Mouse (Mus musculus): Measurements from ENCODE around the gene Snrpa1. TPM values are rescaled to one million over a fixed set of nuclear protein-coding genes. Genes with fewer than 3 reads are reported as not detected.
"Not testable (repeated sequence)": the region's sequence is repeated elsewhere in the genome, so short reads cannot be mapped to it uniquely, and the experiment has no call there.

The Snrpa1 gene
- polyA plus RNA-seq, 1 experiment from 2014 or later, result 252 TPM

DNA sequence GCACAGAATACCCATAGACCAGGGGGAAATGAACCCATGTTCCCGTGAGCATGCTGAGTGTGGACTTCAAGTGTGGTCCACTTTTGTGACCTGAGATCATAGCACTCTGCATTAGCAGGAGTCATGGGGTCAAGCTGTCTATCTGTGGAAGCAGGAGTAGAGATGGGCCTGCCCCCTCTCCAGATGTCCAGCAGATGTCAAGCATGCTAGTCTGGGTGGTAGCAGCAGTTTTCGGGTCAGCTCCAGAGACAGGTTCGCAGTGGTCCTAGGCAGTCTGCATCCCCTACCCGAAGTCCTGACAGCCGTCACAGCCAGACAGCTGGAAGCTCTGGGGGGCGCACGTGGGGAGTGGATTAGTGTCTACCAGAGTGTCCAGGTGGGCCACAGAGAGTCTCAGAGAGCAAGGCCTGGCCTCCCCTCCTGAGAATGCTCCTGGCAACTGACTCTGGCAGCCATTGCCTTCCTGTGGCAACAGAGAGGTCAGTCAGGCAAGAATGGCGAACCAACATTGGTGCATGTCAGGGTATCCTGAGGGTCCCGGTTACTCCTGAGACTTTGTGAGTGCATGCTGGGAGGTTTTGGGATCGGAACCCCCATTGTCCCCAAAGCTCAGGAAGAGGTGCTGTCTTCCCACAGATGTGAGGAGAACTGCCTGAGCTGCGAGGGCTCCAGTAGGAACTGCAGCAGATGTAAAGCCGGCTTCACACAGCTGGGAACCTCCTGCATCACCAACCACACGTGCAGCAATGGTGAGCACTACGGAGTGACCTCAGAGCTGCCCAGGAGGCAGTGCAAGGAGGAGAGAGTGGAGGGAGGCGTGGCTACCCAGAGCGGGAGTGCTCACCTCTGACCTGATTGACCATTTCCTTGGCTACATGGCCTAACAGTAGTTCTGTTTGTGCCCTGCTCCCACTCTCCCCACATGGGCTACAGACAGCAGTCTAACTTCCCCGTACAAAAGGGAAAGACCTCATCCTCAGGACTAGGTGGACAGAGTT is 11.6 kb upstream of the Snrpa1 start:
- Histone ChIP-seq H3K36me3 (no peaks in the 10 kb centered on the region), H3K27me3 (peaks cover 6% of the 10 kb centered on the region; the same call in 1 of the 2 replicates), H3K4me1 (replicated peaks) (peaks cover 55% of the 10 kb centered on the region), H3K27ac (0 out of 2 replicates have a peak overlapping the region, but pooled peaks have one; percentile 53), H3K4me3 (replicated peaks) (no peak overlapping the region), H3K9ac (replicated peaks) (no peak overlapping the region), H3K9me3 (no peaks in the 10 kb centered on the region), H3K4me2 (no peak overlapping the region)
- peak; percentile 44; the same call in 1 of the 2 replicates for ATAC-seq (ENCODE audit: insufficient number of reproducible peaks, insufficient read depth, low FRiP score, low TSS enrichment, low read depth)
- 28% methylated on average over 17 of the region's 17 CpGs for WGBS

DNA sequence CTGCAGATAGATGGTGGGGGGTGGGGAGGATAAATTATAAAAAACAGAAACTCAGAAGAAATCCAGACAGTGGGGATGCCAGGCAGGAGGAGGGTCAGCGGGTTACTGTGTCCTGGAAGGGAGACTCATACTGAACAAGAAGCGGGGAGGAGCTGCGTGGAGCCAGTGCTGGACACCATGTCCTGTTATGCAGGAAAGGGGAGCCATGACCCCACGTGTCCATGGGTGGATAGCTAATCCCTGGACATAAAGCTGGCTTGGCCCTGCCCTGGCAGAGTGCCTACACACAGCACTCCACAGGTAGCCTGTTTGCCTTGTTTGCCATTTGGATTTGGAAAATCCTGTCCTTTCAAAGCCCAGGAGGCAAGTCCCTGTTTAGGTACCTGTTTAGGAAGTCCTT is 10.8 kb upstream of the Snrpa1 start:
- H3K27me3 ChIP-seq, result peaks cover 3% of the 10 kb centered on the region; the same call in 1 of the 2 replicates
- H3K9ac ChIP-seq (replicated peaks), result no peak overlapping the region
- no peak overlapping the region for H3K4me3 ChIP-seq (replicated peaks)
- no peaks in the 10 kb centered on the region for H3K9me3 ChIP-seq
- no peak for ATAC-seq (ENCODE audit: insufficient number of reproducible peaks, insufficient read depth, low FRiP score, low TSS enrichment, low read depth)
- 66% methylated on average over 4 of the region's 4 CpGs for WGBS
- H3K27ac ChIP-seq, result no peak overlapping the region
- H3K4me1 ChIP-seq (replicated peaks), result peaks cover 55% of the 10 kb centered on the region
- H3K4me2 ChIP-seq, result no peak overlapping the region
- H3K36me3 ChIP-seq, result no peaks in the 10 kb centered on the region

DNA sequence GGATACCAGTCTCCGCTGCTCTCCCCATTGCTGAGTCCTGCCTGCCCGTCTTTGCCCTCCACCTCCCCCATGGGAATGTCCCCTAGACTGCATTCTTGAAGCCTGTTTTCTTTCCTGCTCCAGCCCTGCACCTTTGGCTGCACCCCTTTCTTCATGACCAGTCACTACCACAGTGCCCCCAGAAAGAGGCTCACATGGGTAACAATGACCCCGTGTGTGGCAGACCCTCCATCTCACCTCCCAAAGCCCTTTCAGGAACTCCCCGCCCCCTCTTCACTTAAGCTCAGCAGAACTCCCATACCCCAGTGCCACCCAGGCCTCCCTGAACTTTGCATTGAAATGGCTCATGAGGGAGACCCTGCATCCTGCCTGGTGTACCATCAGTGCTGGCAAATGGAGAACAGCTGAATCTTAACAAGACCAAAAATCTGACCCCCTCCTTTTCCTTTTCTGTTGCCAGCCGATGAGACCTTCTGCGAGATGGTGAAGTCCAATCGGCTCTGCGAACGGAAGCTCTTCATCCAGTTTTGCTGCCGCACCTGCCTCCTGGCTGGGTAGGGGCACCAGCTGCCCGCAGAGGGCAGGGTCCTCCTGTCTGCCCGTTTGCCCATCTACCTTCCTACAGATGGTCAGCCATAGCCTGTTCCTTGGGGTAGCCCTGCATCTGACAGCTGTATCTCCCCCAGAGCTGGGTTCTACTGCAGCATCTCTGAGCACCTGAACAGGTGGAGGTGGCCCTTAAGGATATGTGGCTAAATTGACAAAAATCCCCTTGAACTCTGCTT is 10.2 kb upstream of the Snrpa1 start:
- 89% methylated on average over 12 of the region's 12 CpGs for WGBS

GRCm38 (mm10) chr7:66053946-66054483 is 4.8 kb upstream of the Snrpa1 start:
- WGBS, result 83% methylated on average over 4 of the region's 4 CpGs
- H3K36me3 ChIP-seq, result no peaks in the 10 kb centered on the region
- H3K4me2 ChIP-seq, result no peak overlapping the region
- H3K27ac ChIP-seq, result no peak overlapping the region
- H3K9ac ChIP-seq (replicated peaks), result no peak overlapping the region
- H3K27me3 ChIP-seq, result peaks cover 10% of the 10 kb centered on the region; the same call in 1 of the 2 replicates
- H3K4me3 ChIP-seq (replicated peaks), result no peak overlapping the region
- no peaks in the 10 kb centered on the region for H3K9me3 ChIP-seq
- H3K4me1 ChIP-seq (replicated peaks), result no peaks in the 10 kb centered on the region
- no peak for ATAC-seq (ENCODE audit: insufficient number of reproducible peaks, insufficient read depth, low FRiP score, low TSS enrichment, low read depth)

More for the DNA sequence above, 10.2 kb upstream of the Snrpa1 start:
- Histone ChIP-seq H3K36me3 (no peaks in the 10 kb centered on the region), H3K27me3 (peaks cover 2% of the 10 kb centered on the region; the same call in 1 of the 2 replicates), H3K4me3 (replicated peaks) (no peak overlapping the region), H3K9ac (replicated peaks) (no peak overlapping the region), H3K9me3 (no peaks in the 10 kb centered on the region), H3K4me2 (no peak overlapping the region), H3K4me1 (replicated peaks) (peaks cover 50% of the 10 kb centered on the region), H3K27ac (no peak overlapping the region)
- no peak for ATAC-seq (ENCODE audit: insufficient number of reproducible peaks, insufficient read depth, low FRiP score, low TSS enrichment, low read depth)

DNA sequence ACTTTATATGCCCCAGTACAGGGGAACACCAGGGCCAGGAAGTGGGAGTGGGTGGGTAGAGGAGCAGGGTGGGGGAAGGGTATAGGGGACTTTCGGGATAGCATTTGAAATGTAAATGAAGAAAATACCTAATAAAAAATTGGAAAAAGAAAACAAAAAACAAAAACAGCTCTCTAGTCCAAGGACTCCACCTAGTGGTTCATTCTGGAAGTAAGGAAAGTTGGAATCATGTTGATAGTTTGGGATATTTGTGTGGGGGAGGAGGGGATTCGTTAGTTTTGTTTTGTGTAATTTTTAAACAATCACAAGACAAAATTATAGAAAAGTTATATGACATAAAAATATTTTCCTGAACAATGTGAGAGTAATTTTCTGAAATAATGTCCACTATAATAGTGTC is 3.4 kb upstream of the Snrpa1 start:
- not testable (repeated sequence) for H3K4me1 ChIP-seq (replicated peaks); H3K9ac ChIP-seq (replicated peaks); H3K9me3 ChIP-seq; H3K36me3 ChIP-seq; ATAC-seq (ENCODE audit: insufficient number of reproducible peaks, insufficient read depth, low FRiP score, low TSS enrichment, low read depth); H3K4me3 ChIP-seq (replicated peaks); H3K27ac ChIP-seq; H3K4me2 ChIP-seq
- WGBS, result 4% methylated on average over 2 of the region's 2 CpGs
- peaks cover 10% of the 10 kb centered on the region; the same call in 1 of the 2 replicates for H3K27me3 ChIP-seq

DNA sequence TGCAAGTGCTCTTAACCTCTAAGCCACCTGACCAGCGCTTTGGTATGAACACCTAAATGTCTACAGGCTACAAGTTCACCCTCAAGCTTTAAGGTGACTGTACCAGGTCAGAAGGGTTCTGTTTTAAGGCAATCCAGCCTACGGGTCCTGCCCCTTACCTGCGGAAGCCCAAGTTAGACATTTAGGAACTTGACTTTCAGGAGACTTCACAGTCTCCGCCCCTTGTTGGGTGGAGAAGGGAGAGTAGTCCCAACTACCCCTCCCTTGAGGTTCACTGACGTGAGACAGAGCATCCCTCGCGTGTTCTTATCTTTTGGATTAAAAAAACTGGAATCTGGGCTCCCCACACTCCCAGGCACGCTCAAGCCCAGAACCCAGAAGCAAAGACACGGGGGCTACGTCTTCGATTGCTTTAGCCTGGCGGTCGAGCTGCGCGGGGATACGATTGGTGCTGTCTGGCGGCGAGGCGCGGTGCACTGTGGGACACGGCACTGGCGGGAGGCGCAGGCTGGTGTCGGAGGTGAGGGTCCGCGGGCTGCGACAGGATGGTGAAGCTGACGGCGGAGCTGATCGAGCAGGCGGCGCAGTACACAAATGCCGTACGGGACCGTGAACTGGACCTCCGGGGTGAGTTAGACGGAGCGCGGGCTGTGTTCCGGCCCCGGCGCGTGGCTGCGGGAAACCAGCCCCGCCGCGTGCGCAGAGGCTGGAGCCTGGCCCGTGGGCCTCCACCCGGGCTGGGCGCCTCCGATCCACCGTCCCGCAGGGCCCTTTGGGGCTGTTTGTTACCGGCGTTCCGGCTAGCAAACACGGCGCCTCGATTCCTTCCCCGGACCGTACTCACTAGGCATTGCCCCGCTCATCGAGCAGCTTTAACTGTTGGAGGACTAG is 1.5 kb downstream of the Snrpa1 start:
- H3K27me3 ChIP-seq, result peaks cover 10% of the 10 kb centered on the region; the same call in 1 of the 2 replicates
- peak overlapping the region; percentile 88 for H3K4me2 ChIP-seq
- H3K27ac ChIP-seq, result peak overlapping the region; percentile 79
- H3K4me1 ChIP-seq (replicated peaks), result peaks cover 14% of the 10 kb centered on the region
- H3K36me3 ChIP-seq, result peaks cover 29% of the 10 kb centered on the region
- peak overlapping the region; percentile 92 for H3K4me3 ChIP-seq (replicated peaks)
- no peaks in the 10 kb centered on the region for H3K9me3 ChIP-seq
- peak overlapping the region; percentile 93 for H3K9ac ChIP-seq (replicated peaks)
- under 1% methylated on average over 64 of the region's 64 CpGs for WGBS
- ATAC-seq (ENCODE audit: insufficient number of reproducible peaks, insufficient read depth, low FRiP score, low TSS enrichment, low read depth), result peak; percentile 94

DNA sequence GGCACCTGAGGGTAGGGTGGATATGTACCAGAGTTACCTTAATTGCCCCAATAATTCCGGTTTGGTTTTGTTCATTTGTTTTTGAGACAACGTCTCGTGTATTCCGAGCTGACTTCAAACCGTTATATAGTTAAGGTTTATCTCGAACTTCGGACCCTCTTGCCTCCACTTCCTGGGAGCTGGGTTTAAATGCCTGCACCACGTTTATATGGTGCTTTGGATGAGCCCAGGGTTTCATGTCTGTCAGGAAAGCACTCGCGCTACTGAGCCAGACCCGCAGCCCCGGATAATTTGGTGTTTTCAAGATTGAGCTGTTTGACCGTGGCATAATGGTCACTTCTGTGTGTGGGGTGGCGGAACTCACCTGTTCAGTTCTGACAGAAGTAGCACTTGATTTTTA is 2.3 kb downstream of the Snrpa1 start:
- ATAC-seq (ENCODE audit: insufficient number of reproducible peaks, insufficient read depth, low FRiP score, low TSS enrichment, low read depth), result no peak
- Histone ChIP-seq H3K9ac (replicated peaks) (peak overlapping the region; percentile 93), H3K36me3 (peaks cover 35% of the 10 kb centered on the region), H3K9me3 (no peaks in the 10 kb centered on the region), H3K4me1 (replicated peaks) (peaks cover 14% of the 10 kb centered on the region), H3K4me3 (replicated peaks) (peak overlapping the region; percentile 92), H3K4me2 (peak overlapping the region; percentile 88), H3K27ac (no peak overlapping the region), H3K27me3 (peaks cover 10% of the 10 kb centered on the region; the same call in 1 of the 2 replicates)
- 2% methylated on average over 14 of the region's 14 CpGs for WGBS

- H3K4me1 ChIP-seq (replicated peaks), result peaks cover 28% of the 10 kb centered on the region
- no peak overlapping the region; the same call in 1 of the 2 replicates for H3K4me2 ChIP-seq
- 35% methylated on average over 2 of the region's 2 CpGs for whole genome bisulfite sequencing
- H3K27ac ChIP-seq, result peak overlapping the region; percentile 66; the same call in 1 of the 2 replicates
- H3K9me3 ChIP-seq, result no peaks in the 10 kb centered on the region
- H3K9ac ChIP-seq (replicated peaks), result no peak overlapping the region
- H3K27me3 ChIP-seq, result no peaks in the 10 kb centered on the region
- peaks cover 56% of the 10 kb centered on the region for H3K36me3 ChIP-seq
- no peak for ATAC-seq (ENCODE audit: insufficient number of reproducible peaks, insufficient read depth, low FRiP score, low TSS enrichment, low read depth)
- no peak overlapping the region for H3K4me3 ChIP-seq (replicated peaks)
These were observed 17.6 kb downstream of the Snrpa1 start for GRCm38 (mm10) chr7:66076411-66076810.

- Histone ChIP-seq H3K36me3 (peaks cover 52% of the 10 kb centered on the region), H3K4me2 (peak within 1 kb of the TSS; percentile 84), H3K4me1 (replicated peaks) (peaks cover 32% of the 10 kb centered on the region), H3K9ac (replicated peaks) (peak within 1 kb of the TSS; percentile 78), H3K27ac (peak within 1 kb of the TSS; percentile 78), H3K9me3 (no peaks in the 10 kb centered on the region), H3K27me3 (no peaks in the 10 kb centered on the region), H3K4me3 (replicated peaks) (peak within 1 kb of the TSS; percentile 91)
- peak; percentile 98 for ATAC-seq (ENCODE audit: insufficient number of reproducible peaks, insufficient read depth, low FRiP score, low TSS enrichment, low read depth)
- WGBS, result under 1% methylated on average over 64 of the region's 65 CpGs
These were observed 20.8 kb downstream of the Snrpa1 start, which contains the start of gene Selenos for GRCm38 (mm10) chr7:66079364-66080230. Selenos (plus strand) TSS chr7:66079649.
